Mouse (Mus musculus) forelimb bud, embryonic 11.5 days (tissue): Measurements from ENCODE around the gene Iqgap2.
A peak's percentile ranks its signal among the peaks of the same experiment; 100 is the strongest.

Experiments used
- DNase-seq: peaks from one replicate; pipeline ENCODE4 v3.0.0-alpha.2; 2012; ENCODE audit warnings: low read depth, low spot score

Gene Iqgap2

DNA sequence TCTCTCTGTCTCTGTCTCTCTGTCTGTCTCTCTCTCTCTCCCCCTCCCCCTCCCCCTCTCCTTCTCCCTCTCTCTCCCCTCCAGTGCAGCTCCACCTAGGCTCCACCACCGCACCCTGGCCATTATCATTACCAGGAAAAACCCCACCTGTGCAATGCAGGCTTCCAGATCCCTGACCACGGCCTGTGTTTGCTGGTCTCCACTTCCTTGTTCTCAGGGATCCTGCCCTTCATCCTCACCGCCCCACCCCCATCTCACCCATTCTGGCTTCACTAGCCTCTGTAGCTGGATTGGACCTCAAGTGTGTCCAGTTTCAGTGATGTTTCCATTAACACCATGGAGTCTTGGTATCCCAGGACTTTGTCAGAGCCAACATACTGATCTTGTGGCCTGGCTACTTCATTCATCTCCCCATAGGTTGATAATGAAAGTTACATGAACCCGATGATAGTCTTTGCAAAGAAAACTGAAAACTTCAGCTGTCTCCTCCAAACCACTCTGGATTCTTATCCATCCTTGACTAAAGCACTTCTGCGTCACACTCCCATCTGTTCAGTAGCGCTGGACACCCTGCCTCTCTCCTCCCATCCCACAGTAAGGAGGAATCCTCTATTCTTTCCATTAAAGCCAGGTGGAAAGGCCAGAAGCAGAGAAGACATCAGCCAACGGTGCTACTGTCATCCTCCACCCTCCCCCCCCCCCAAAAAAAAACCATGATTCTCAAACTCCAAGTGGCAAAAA lies 62.1 kb downstream of the Iqgap2 start:
- no peak for DNase-seq

DNA sequence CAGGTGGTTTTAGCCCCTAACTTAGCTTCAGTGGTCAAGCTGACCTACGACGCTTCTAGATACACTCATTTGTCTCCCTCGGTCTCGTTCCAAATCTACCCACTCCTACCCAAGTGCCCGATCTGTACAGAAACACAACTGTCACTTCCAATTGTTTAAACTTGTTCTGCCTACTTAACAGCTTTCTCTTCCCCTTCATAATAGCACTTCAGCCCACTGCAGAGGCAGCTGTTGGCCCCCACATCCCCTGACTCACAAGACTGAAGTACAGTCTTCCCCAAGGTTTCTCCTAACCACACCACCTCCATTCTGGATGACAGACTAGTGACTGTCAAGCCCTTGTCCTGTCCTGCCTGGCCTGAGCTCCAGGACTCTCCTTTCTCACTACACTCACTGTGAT lies 63.1 kb downstream of the Iqgap2 start:
- DNase-seq: no peak

DNA sequence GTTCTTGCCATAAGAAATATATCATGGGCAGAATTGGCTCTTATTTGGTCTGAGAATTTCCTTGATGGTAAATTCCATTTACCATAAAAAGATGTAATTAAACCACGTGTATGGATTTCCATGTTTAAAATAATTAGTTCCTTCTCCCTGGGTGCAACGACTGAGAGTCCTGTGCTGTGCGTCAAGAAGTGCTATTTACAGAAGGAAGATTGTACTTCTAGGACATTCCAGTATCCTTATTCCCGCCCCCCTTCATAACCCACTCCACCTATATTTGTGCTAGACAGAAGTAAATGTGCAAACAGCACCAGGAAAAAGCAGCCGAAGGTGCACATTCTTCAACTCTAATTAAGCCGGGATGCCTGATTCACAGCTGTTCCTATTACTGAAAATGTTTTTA lies 65.5 kb downstream of the Iqgap2 start:
- DNase-seq: no peak

DNA sequence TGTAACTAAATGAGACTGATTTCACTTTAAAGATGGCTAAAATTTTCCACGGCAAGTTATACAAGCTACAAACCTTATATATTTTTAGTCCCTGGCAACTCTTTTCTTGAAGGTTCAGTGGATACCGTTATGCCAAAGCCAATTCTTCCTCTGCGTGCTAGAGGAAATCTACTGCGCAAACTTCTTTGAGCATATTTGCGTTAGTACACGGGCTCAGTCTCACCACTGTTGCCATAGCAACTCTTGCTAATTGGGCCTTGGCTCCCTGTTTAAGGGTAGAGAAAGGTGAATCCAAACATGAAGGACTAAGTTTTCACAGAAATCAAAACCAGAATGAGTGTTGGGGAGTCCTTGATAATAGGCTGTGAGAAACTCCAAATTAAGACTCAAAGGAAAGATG lies 68.8 kb downstream of the Iqgap2 start:
- no peak for DNase-seq

DNA sequence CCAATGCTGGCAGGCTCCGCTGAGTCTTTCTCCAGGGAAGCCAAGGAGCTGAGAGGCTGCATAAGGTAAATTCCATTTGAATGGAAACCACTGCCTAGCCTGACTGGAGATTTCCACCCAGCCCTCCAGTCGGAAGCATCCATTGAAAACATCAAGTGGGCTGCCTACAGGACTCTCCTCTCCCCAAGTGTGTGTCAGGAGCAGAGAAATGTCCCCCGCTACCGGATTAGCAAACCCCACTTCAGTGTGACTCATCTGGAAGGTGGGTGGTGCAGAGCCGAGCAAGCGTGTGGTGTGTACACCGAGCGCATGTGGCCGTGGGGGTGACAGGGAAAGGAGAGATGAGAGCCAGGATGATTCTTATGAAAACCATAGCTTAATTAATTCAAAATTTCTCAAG lies 71.7 kb downstream of the Iqgap2 start:
- no peak for DNase-seq

DNA sequence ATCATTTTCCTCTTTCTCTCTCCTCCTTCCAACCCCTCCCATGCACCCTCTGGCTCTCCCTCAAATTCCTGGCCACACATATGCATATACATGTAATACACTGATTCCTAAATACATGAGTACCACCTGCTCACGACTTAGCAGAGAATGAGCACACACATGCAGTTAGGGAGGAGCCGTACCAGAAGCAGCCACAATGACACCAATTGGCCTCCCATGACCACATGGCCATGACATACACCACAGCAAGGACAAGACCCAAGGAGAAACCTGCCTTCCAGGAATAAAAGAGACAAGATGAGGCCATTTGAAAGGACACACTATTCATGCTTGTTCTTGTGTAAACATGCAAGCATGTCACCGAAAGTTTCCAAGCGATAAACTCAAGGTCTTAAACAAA lies 72.8 kb downstream of the Iqgap2 start:
- DNase-seq: no peak

DNA sequence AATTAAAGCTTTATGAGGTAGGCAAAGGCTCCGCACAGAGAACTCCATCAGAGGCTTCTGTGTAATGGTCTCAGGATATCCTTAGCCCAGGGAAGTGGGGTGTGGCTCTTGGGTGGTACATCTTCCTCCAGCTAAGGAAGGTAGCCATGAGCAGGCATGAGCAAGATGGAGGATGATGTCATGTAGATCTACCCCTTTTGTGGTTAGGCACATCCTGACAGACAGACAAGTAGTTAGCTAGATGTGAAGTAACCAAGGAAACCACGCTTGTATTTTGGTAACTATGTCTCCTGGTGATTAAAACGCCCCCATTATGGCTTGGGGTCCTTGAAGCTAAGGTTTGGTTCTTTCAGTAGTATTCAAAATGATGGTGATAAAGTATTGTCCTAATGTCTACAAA lies 78.1 kb downstream of the Iqgap2 start:
- no peak for DNase-seq

DNA sequence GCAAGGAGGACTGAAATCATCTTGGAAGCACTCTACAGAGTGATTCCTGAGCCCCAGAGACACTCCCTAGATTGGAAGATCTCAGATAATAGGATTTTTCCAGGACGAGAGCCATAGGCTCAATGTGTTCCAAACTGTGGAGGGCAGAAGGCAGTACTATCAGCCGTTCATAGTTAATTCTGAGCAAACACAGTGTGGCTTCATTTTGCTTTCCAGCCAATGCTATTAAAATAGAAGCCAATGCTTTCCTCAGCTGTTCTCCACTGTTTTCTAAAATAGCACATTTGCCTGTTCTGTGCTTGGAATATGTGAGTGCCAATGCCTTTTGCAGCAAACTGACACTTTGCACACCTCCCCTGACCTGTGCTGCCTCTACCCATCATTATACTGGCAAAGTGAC lies 80.9 kb downstream of the Iqgap2 start:
- DNase-seq: no peak

DNA sequence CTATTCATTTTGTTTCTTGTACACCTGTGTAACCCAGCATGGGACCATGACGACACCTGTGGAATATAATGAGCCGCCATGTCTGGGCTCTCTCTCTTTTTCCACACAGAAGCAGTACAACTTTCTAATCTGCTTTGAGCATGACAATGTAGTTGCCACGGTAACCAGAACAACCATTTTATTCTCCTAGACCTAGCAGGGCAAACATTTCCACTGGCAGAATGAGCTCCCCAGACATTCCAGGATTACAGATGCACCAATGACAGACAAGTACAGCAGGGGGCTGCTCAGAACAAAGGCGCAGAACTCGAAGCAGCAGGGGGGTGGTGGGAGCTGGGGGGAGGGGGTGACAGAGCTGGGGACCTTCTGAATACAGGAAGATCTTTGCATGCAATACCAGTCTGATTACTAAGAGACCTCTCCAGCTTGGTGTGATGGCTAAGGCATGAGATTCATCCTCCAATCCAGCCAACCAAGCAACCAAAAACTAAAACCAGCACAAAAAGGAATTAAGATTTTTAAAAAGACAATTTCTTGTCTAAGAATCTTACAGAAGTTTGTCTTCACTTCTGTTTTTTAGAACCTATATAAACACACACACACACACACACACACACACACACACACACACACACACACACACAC lies 84.5 kb downstream of the Iqgap2 start:
- peak; percentile 35 for DNase-seq

DNA sequence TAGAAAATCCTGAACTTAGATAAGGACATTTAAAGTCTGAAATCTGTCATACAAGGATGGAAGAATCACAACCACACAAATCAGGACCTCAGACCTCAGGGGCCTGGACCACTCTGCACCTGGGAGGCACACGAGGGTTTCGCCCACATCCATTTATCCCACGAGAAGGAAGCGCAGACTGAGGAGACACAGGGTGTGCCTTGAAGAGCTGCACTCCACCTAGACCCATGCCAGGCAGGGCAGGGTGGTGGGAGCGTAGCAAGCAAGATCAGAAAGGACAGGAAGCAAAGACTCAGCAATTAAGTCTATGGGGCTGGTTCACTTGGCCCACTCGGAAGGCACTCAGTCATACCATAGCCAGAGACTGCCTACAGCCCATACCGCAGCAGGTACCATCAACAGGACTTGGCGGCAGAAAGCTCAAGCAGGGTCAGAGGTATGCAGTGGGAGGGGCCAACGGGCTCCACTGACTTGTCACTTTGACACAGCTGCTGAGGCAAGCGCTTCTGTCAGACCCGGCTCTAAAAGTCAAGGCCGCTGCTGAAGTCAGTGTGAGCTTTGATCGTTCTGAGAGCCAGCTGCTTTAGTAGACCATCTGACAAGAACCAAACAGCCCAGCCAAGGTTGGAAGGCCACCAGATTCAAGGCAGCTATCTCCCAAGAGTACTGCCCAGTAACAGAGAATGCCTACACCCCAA lies 86.1 kb downstream of the Iqgap2 start:
- peak; percentile 24 for DNase-seq

DNA sequence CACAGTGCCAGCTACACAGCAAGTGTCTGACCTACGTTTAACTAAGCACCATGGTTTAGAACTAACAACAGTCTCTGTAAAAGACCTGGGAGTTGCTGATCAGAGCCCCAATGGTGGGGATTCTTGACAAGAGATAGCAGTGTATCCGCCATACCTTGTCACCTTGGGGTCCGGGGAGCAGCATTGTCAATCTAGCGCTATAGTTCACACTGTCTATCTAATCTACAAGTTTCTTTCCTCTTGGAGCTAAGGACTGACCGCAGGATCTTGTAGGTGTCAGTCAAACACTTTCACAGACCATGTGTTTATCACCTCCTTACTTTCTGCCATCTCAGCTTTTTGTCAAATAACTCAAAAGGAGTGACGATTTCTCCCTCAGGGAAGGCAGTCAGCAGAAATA lies 87.6 kb downstream of the Iqgap2 start:
- DNase-seq: no peak

DNA sequence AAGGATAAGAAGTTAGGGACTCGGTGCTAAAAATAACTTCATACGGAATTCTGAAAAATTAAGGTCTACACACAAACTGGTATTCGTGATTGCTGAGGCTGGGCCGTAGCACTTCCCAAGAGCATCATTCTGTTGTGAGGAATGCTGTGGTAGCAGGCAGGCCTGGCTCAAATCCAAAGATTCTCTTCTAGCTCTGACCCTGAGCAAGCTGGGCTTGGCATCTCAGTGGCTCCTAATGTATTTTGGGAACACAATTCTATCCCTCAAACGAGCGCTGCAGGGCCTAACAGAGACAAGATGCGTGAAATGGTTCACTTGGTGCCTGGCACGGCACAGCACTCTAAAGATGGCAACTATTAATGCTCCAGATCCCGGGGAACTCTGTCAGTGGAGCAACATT lies 90.8 kb downstream of the Iqgap2 start:
- DNase-seq: no peak

DNA sequence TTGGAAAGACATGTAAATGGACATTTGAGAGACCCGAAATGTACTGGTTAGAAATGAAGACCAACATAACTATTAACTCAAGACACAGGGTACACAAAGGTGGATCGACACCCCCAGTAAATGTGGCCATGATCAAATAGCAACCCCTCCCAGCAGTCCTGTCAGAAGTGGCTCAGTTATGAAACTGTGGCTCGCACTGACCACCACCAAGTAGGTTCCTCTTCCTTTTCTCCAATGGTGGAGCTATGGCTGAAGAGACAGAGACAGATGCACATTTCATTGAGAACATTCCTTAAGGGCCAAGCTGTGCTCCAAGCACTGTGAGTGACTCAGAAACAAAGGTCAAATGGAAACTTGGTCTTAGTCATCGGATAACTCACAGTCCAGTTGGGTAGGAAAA lies 92.4 kb downstream of the Iqgap2 start:
- no peak for DNase-seq

DNA sequence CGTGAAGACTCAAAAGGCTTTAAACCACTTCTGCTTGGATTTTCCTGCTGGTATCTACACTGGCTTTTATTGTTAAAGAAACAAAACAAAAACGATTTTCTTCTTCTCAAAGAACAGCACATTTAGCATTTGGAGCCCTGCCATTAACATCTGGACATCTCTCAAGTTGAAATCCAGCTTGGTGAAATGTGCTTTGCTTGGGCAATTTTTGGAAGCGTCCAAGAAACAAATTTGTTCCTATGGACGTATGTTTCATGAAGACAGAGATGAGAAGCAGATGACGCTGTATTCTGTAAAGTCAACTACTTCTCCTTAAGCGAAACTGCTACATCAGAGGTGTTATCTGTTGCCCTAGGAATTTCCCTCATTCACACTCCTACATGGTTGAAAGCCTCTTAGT lies 93.0 kb downstream of the Iqgap2 start:
- no peak for DNase-seq

DNA sequence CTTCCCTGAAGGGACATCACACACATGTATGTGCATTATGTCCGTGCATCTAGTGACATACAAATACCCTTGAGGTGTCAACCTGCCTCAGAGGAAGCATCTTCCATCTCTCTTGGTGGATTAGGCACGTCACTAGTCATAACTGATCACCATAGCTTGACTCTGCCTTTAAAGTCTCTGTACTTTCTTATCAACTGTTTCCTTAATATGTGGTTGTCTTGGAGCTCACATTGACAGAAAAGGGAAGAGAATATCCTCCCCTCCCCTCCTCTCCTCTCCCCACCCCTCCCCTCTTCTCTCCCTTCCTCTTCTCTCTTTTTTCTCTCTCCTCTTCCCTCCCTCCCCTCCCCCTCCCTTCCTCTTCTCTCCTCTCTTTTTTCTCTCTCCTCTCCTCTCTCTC lies 94.2 kb downstream of the Iqgap2 start:
- no peak for DNase-seq

DNA sequence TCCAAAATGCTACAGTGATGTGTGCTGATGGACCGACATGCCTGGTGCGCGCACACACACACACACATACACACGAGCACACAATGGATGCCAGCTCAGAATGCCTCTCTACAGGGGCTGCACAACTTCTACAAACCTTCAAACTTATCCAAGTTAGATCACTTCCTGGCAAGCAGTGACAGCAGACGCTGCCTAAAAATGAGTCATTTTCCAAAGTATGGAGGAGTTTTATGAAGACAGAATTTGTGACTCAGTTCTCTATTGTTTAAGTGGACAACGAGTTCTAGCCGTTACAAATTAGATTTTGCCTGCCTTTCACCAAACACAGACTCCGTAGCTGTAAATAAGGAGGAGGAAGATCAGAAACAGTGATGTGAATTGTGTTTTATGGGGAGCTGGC lies 97.4 kb downstream of the Iqgap2 start:
- no peak for DNase-seq

DNA sequence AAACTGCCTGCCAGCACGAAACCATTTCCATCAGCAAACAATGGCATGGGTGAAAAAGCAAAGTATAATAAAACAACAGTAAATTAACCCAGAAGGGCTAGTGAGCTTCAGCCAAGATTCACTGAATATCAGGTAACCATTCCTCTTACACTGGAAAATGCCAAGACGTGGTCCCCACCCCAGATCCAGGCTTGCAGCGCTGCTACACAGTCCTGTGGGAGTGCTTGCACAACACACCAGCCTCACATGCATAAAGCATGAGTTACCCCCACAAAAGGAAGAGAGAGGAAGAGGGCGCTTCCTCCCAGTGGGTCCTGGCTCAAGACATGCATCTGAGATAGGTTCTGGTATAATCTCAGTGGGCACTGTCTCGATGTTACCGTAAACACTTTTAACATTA lies 100.8 kb downstream of the Iqgap2 start:
- DNase-seq: no peak

DNA sequence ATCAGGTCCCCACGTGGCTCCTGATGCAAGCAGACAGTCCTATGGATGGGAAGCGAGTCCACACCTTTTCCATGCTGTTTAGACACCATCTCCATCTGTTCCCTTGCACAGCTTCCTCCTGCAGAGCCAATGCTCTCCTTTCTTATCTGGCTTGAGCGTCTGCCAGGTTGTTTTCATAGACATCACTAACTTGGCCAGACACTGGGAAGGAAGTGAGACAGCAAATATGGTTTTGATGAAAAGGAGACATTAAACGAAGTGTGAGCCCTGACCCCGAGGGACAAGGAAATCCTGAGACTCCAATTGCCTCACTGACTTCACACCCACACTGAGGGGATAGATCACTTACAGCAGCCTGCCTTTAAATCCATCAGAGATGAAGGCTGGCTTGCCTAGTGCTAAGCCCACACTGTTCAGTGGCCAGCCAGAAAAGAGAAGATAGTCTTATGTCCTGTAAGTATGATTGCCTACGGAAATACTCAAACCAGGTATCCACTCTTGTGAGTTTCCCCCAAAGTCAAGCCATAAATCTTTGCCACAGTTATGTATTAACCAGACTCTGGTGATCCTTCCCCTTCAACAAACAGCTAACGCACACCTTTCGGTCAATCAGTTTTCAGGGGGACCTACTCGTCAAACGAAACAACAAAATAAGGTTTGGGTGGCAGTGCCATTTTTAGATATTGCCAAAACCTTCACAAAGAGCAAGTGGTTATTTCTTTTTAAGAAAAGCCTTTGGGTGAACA lies 102.9 kb downstream of the Iqgap2 start:
- no peak for DNase-seq

DNA sequence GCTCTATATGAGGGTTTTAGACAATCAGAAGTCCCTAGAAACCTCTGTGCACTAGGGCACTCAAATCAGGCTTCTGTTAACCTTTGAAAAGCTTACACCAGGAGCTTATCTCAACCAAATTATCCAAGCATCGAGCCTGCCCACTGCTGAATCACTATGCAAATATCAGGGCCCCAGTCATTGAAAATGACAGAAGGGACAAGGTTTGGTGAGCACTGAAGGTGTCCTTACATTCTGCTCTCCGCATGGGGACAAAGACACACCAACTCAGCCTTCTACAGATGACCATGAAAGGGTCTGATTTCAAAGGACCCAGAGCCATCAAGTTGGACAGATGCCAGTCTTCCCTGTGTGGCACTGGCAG lies 108.8 kb downstream of the Iqgap2 start:
- DNase-seq: no peak

DNA sequence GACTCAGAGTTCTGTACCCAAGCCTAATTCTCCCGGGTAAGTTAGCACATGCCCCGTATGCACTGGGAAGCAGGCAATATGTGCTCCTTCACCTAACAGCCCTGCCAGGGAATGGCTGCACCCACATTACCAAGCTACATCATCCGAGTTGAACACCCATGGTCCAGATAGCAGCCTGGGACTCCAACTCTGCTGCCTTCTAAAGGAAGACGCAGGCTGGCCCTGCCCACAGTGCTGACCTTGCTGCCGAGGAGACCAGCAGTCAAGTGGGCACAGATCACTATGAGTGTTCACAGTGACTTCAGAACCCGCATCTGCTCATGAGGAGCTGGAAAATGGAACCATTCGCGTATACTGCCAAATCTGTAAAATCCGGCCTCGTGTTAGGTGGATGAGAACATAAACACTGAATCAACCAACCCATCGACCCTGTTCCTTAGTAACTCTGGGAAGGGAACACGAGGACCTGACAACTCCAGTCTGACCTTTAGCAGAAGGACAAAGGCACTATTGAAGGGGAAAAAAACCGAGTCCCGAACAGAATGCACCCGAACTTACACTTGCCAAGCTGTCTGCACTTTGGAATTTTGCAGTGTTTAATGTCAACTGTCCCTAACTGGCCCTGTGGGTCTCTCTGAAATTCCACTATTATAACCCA lies 109.3 kb downstream of the Iqgap2 start:
- DNase-seq: no peak

DNA sequence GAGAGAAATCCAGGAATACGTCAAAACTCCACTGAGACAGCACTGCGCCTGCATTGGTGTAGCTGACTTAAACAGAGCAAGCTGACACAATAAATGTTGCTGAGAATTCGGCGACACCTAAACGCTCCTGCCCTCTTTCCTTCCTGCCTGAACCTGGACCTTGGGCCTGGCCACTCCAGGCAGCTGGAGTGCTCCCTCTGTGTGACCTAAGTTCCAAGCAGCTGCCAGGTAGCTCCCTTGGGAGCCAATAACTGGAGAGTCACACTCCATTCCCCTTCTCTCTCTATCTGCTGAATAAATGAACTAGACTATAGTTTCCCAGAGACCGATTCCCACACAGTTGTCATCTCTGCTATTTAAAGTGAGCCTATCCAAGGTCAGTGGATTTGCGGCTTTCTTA lies 111.7 kb downstream of the Iqgap2 start:
- no peak for DNase-seq

DNA sequence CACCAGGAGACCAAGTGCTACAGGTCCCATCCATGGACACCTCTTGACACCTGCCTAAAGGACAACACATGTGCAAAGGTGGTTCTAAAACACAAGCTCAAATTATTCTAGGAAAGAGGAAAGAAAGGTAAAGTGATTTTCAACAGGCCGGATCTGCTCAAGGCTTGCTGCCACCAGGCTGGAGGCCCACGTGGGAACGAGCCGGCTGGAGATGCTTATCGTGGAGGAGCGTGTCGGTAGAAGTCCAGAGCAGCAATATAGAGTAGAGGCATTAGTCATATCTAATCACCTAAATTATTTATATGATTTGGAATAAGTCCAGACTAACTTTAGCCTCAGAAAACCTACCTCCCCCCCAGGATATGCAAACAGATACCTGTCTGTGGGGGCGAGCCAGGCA lies 112.5 kb downstream of the Iqgap2 start:
- no peak for DNase-seq
